Mouse (Mus musculus) urinary bladder, adult 2 months (tissue): ENCODE data around the gene Erv3. TPM values are rescaled to one million over a fixed set of nuclear protein-coding genes. Genes with fewer than 3 reads are reported as not detected.
"Not testable (repeated sequence)": the region's sequence is repeated elsewhere in the genome, so short reads cannot be mapped to it uniquely, and the experiment has no call there.

ENCODE experiments used
- DNase-seq: peaks from one replicate; pipeline ENCODE4 v3.0.0; 2022; ENCODE audit warnings: low spot score
- polyA plus RNA-seq: library from polyadenylated mRNA; depleted of rRNA; stranded (reverse); fragments of >200 nt; gene quantifications from 2 replicates; pipeline ENCODE4 v1.2.3, GENCODE M21; 2012

Gene Erv3
- polyA plus RNA-seq, 1 experiment = 0.33 TPM

- DNase-seq = no peak
Measured at GRCm38 (mm10) chr2:131863472-131863871, 3.9 kb upstream of the Erv3 start.

GRCm38 (mm10) chr2:131862617-131863275, 3.2 kb upstream of the Erv3 start:
- no peak for DNase-seq

GRCm38 (mm10) chr2:131857838-131858237, 1.7 kb downstream of the Erv3 start:
- DNase-seq = no peak

- DNase-seq = no peak
Measured at GRCm38 (mm10) chr2:131853719-131854118, 5.8 kb downstream of the Erv3 start.

GRCm38 (mm10) chr2:131851333-131852092, 8.0 kb downstream of the Erv3 start:
- no peak for DNase-seq

GRCm38 (mm10) chr2:131850047-131850446, 9.5 kb downstream of the Erv3 start:
- no peak for DNase-seq

- DNase-seq = no peak
Measured at GRCm38 (mm10) chr2:131847501-131848359, 11.8 kb downstream of the Erv3 start.

GRCm38 (mm10) chr2:131846811-131847210, 12.7 kb downstream of the Erv3 start:
- DNase-seq = no peak

- DNase-seq = no peak
Measured at GRCm38 (mm10) chr2:131846132-131846710, 13.3 kb downstream of the Erv3 start.

GRCm38 (mm10) chr2:131845671-131846070, 13.9 kb downstream of the Erv3 start:
- DNase-seq = no peak

- DNase-seq = no peak
Measured at GRCm38 (mm10) chr2:131842568-131842967, 17.0 kb downstream of the Erv3 start.

GRCm38 (mm10) chr2:131841321-131841693, 18.2 kb downstream of the Erv3 start:
- no peak for DNase-seq

GRCm38 (mm10) chr2:131840611-131841320, 18.8 kb downstream of the Erv3 start:
- DNase-seq = no peak

- DNase-seq = no peak
Measured at GRCm38 (mm10) chr2:131834296-131834695, 25.3 kb downstream of the Erv3 start.

- DNase-seq = no peak
Measured at GRCm38 (mm10) chr2:131831861-131832260, 27.7 kb downstream of the Erv3 start.

GRCm38 (mm10) chr2:131830945-131831344, 28.6 kb downstream of the Erv3 start:
- DNase-seq = not testable (repeated sequence)

GRCm38 (mm10) chr2:131827999-131828975, 31.3 kb downstream of the Erv3 start:
- no peak for DNase-seq

- DNase-seq = no peak
Measured at GRCm38 (mm10) chr2:131827026-131827687, 32.4 kb downstream of the Erv3 start.

GRCm38 (mm10) chr2:131825498-131825897, 34.0 kb downstream of the Erv3 start:
- no peak for DNase-seq

- no peak for DNase-seq
Measured at GRCm38 (mm10) chr2:131823931-131824330, 35.6 kb downstream of the Erv3 start.
